Mouse (Mus musculus) fibroblast of lung, adult 2 months (primary cell): ENCODE data around the gene Ift20.
"Not testable (repeated sequence)": the region's sequence is repeated elsewhere in the genome, so short reads cannot be mapped to it uniquely, and the experiment has no call there.

Experiments
- DNase-seq: peaks from one replicate; pipeline ENCODE4 v3.0.0-alpha.2; 2011; ENCODE audit warnings: low read depth

The Ift20 gene

DNA sequence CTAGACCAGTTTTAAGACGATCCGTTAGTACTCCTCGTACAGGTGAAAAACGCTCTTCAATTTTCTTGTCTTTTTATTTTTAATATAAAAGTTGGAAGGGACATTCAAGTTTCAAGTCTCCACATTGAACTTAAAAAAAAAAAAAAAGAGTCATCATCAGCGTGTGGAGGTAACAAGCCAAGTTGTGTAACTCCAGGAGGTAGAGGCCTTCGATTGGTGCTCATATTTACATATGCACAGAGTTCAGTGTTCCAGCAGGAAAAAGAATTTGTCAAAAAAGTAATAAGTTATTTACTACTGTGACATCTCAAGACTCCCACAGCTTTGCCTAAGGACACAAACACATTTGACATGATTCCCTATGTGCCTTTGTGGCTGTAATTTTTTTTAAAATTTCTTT, 31.5 kb downstream of the Ift20 start:
- no peak for DNase-seq

DNA sequence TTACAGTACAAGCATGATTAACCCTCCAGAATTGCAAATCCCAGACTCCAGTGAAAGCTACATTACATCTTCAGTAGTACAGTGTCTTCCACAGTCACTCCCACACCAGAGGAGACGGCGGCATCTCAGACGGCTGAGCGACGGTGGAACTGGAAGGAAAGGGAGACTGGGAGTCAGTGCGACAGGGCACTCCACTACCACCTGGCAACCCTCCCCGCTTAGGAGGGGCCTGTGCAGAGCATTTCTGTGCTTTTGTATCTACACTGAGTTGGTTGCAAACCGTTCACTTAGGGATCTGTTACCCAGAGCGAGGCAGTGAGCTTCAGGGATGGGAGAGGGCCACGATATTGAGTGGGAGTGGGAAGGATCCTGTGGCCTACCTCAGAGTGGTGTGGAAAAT, 32.7 kb downstream of the Ift20 start:
- DNase-seq, result no peak

DNA sequence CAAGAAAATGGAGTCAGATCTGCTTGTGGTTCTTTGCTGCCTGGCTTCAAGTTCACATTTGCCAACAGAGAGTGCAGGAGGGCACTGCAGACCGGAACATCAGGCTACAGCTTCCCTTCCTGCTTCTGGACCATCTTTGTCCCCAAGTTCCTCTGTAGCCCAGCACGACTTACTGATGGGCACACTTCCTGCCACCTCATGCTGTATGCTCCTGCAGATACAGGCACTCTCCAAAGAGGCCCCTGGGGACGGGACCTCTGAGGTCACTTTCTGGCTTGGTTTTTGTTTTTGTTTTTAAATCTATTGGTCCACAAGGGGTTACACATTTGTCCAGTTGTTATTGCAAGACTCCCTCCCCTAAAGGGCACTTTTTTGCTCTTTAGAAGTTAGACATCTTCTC, 33.6 kb downstream of the Ift20 start:
- DNase-seq, result no peak

DNA sequence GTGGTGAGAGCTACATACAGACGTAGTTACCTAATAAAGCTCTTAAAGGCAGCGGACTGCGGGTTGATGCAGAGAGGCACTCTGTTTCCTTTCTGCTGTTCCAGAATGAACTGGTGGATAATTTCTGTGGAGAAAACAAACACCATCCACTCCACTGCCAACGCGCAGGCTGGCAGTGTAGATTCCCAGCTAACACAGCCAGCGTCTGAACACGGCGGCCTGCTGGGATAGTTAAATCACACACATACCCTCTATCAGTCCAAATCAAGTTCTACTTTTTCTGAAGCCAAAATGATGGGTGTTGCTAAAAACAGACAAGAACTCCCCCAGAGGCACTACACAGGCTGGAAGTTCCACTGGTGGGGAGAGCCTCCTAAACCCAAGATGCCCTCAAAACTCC, 35.3 kb downstream of the Ift20 start:
- DNase-seq, result no peak

DNA sequence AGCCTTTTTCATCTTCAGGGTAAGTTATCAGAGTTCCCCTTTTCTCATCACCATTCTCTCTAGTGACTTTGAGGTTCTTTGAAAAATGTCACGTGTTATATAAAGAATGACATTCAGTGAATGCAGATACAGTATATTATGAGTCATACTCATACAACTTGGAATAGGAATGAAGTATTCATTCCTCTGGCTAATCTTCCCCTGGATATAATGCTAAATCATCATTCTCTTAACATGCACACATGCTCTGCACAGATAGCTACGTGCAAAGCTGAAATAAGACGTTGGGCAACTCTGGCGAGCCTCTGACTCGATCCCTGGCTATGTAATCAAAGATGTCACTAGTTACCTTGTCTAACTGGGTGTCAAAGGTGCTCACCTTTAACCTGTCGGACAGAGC, 35.7 kb downstream of the Ift20 start:
- DNase-seq, result no peak

DNA sequence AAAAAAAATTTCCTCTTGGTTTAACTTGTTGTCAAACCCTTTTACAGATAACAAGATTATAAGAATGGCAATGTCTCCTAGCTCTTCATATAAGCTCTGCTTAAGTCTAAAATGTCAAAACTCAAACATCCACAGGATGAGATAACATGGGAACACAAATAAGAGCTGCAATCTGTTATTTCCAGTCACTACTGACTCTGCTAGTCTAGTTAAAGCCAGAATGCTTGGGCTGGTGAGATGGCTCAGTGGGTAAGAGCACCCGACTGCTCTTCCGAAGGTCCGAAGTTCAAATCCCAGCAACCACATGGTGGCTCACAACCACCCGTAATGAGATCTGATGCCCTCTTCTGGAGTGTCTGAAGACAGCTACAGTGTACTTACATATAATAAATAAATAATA, 37.9 kb downstream of the Ift20 start:
- not testable (repeated sequence) for DNase-seq

DNA sequence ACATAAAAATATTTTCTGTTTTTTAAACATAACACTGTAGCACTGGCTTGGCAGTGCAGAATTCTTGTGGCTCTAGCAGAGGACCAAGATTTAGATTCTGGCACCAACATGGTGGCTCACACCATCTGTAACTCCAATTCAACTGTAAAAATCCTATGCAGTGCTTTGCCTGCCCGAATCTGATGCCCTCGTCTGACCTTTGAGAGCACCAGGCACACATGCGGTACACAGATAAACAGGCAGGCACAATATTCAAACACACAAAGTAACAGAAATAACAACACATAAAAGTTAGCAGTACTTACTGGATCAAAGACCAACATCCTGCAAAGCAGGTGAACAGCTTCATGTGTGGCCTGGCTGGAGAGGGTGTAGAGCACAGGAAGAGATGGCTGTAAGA, 38.4 kb downstream of the Ift20 start:
- DNase-seq, result no peak

DNA sequence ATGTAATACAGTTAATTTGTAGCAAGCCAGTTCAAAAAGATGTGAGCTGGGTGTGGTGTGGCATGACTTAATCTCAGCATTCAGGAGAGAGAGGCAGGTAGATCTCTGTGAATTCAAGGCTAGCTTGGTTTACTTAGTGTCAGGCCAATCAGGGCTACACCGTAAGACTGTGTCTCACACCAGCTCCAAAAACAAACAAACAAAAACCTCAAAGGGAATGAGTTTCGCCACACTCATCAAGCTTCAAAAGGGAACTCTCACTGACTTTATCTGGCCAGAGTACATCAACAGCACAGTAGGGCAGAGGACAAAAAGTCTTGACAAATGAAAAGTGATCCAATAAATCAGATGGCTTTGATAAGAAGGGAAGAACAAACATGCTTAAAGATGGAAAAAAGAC, 38.8 kb downstream of the Ift20 start:
- DNase-seq, result no peak

DNA sequence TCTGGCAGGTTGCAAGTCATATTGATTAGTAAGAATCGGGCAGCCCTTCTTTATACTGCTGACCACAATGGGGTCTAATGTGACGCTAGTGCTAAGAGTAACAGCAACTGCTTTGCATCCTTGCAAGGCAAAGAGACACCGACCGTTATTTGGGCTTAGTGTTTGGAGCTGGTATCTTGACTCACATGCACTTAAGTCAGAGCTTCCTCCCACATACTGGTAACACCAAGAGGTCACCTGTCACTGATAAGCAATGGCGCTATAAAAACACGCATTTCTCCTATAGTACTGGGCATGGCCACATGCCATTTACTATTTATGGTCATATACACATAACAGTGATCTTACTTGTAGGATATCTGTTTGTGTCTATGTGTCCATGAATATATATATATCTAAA, 46.7 kb downstream of the Ift20 start:
- DNase-seq, result no peak

DNA sequence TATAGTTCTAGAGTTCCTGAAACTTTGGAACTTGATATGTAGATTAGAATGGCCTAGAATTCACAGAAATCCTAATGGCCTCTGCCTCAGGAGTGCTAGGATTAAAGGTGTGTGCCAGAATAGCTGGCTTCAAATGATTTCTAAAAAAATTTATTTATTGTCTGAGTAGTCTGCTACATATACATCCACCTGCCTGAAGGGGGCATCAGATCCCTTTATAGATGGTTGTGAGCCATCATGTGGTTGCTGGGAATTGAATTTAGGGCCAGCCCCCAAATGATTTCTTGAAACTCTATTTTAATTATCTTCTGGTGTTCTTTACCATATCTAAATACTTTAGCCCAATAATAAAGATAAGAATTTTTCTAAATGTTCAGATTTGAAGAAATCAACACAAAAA, 49.9 kb downstream of the Ift20 start:
- no peak for DNase-seq

DNA sequence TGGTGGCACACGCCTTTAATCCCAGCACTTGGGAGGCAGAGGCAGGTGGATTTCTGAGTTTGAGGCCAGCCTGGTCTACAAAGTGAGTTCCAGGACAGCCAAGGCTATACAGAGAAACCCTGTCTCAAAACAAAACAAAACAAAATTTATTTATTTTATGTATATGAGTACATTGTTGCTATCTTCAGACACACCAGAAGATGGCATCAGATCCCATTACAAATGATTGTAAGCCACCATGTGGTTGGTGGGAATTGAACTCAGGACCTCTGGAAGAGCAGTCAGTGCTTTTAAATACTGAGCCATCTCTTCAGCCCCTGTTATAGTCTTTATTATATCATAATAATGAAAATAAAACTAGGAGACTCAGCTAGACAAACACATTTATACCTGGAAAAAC, 51.5 kb downstream of the Ift20 start:
- DNase-seq, result not testable (repeated sequence)
